Mouse (Mus musculus) megakaryocyte progenitor cell, adult 5-6 weeks (primary cell): ENCODE data around the gene Carnmt1. TPM values are rescaled to one million over a fixed set of nuclear protein-coding genes. Genes with fewer than 3 reads are reported as not detected.

Experiments used
- ATAC-seq: replicated peaks from 2 replicates; pipeline ENCODE4 v1.8.0; 2016; ENCODE audit warnings: mild to moderate bottlenecking, moderate TSS enrichment, inconsistent platforms; ENCODE audit not compliant: poor library complexity
- total RNA-seq, 2 experiments: library from RNA; stranded (forward) in 1 of 2; stranded (reverse) in 1 of 2; fragments of 157-497, 149-512 nt in 1 of 2; fragments of 200-1000 nt in 1 of 2; gene quantifications; 2 replicates each; pipeline versions ENCODE4 v1.2.3 to v1.2.4; 2015 to 2017

Gene Carnmt1
- 34.2 and 38.6 TPM in 2 replicates for total RNA-seq (2015)
- 23.2 and 30.4 TPM in 2 replicates for total RNA-seq (2017)

DNA sequence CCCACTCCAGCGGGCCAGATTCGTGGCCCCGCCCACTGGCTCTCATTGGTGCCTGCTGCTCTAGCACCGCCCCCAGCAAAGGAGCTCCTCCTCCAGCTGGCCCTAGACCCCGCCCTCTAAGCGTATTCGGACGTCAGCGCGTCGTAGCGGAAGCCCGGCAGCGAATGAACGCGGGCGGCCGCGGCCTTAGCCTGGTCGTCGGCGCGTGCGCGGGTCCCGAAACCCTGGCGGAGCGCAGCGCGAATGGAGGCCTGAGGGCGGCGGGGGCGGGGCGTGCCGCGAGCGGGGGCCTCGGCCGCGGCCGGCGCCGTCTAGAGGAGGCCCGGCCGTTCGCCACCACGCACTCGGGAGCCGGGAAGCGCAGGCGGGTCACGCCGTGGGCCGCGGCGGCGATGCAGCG lies at the start of gene Carnmt1:
Gene Carnmt1, plus strand, starts transcription at position 157 of the 400 bp plus-strand sequence.
- peak; percentile 97 for ATAC-seq

DNA sequence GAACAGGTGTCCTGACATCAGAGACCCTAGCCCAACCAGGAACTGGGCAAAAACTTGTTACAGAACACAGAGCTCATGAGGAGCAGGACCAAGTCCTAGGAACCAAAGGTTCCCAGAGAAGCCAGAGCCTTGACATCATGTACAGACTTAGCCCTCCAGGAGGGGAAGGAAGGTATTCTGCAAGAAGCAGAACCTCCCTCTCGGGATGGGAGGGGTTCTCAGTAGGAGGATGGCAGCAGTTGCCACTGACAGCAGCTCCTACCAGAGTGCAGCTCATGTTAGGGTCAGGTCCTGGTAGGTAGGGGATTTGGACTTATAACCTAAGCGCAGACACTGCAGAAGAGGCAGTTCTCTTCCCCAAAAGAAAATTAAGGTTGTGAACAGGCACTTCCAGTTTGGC lies 46.7 kb upstream of the Carnmt1 start:
- peak; percentile 49 for ATAC-seq

DNA sequence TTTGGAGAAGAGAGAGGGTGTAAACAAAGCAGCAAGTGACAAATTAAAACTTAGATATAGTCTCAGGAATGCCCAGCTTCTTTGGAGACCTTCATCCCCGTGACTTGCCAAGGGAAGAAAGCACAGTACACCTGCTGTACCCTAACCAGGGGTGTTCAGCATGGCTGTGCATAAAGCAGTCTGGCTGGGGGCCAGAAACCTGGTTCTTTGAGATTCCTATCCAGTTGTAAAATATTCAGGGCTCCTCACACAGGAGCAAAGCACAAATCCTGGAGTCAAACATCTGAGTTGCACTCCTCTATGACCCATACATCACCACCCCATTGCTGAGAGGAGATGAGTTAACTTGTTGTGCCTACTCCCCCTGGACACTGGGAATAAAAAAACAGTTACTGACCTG lies 41.0 kb upstream of the Carnmt1 start:
- no peak for ATAC-seq

DNA sequence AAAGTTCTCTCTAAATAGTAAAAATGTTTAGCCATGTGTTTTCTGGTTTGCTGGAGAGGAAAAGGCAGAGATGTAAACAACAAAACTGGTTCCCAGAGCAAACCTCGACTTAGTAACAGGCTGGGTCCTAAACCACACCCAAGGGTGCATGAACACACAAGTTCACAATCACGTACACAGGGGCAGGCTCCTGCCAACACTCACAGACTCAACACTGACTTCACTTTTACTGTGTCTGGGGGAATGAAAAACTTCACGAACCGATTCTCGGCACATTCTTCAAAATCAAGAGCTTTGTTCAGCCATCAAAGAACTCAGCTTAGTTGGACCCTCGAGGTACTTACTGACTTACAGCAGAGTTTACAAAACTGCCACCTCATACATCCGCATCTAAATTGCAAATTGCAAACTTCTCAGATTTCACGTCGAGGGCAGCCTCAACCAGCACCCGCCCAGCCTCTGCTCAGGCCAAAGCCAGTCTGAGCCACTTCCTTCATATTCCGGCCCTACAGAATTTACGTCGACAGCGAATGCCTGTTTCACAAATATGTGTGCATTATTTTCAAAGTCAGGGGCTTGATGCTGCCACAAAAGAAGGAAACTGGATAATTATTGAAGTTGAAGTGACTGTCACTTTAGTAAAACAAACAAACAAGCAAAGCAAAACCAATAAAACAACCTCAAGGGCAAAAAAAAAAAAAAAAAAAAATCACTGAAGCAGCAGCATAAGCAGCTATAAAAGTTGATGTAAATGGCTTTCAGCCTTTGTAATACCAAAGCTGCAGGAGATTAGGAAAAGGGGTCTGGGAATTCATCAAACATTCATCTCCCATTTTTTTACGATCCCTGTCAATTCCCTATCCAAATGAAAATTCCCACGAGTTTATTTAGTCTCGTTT lies 40.1 kb upstream of the Carnmt1 start:
- peak; percentile 37; the same call in 1 of the 2 replicates for ATAC-seq

DNA sequence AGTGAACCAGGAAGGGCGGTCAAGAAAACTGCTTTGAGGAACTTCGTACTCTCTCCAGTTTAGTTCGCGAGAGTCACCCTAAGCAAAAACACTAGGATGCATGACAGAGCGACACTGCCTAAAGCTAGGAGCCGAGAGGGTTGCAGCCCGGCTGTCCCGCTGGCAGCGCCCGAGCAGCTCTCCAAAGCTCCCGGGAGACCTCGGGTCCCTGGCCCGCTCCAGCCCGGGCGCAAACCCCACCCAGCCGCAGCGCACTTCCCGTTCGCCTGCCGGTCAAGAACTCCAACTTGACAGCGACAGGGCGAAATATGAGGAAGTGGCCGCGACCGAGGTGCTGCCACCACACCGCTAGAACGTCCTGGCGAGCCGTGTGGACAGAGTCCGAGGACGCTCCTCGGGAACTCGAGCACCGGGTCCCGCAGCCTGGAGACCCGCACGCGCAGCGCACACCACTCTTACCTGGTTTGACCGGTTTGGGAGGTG lies 39.4 kb upstream of the Carnmt1 start:
- ATAC-seq, result peak; percentile 74

DNA sequence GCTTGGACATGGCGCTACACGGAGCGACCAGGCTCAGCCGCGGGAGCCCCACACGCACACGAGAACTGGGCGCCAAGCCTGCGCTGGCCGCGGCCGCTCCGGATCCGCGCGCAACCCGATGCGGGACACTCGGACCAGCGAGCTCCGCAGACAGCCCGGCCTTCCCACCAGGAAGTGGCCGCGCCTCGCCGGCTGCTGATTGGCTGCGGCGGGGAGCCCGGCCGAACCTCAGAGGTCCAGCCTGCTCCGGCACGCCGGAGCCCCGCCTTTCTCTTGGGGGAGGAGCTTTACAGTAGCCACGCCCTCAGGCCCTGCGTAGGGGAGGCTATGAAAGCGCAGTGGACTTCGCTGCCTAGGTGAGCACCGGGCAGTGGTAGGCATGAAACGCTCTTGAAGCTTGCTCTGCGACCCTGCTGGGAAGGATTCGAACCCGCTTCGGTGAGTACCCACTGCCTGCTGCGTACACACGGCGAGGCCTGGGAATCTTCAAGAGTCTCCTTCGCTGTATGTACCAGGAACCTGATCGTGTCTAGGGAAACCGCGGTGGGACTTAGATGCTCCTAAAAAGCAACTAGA lies 38.8 kb upstream of the Carnmt1 start, which contains the start of the genes Ostf1 and Nmrk1:
Gene Ostf1, minus strand, starts transcription at position 180 of the 576 bp plus-strand sequence.
Gene Nmrk1, plus strand, starts transcription at position 307 of the 576 bp plus-strand sequence.
- peak; percentile 87 for ATAC-seq

DNA sequence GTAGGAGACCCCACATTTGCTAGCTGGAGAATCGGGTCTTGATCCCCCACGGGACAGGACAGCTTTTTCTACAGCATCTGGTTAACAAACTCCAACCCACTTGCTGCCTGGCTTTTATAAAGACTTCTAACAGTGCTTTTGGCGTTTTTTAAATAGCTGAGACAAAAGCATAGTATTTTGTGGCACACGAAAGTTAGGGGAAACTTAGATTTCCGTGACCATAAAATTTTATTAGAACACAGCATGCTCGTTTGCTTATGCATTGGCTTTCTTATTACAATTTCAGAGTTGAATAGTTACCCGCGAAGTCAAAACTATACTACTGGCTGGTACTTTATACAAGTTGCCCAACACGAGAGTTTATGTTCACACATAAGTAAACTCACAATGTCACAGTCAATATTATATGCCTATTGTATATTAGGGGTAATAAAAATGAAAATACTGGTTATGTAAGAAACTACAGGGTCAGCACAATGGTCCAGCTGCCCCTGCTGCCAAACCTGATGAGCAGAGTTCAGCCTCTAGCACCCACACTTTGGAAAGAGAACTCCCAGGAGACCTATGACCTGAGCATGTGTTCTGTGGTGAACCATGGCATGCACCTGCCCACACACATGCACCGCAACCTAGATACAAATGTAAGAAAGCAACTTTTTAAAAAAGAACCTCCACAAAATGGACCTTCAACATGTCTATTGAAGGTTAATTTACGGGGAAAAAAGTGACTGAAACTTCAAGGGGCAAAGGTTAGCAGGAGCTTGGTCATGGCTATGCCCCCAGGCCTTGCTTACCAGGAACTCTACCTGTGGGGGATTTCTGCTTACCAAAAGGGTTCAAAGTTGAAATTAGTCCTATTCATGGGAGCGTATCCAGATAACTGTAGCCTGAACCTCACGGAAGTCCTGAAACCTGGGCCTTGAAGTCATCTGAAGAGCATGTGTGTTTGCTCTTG lies 38.1 kb upstream of the Carnmt1 start:
- ATAC-seq, result no peak

DNA sequence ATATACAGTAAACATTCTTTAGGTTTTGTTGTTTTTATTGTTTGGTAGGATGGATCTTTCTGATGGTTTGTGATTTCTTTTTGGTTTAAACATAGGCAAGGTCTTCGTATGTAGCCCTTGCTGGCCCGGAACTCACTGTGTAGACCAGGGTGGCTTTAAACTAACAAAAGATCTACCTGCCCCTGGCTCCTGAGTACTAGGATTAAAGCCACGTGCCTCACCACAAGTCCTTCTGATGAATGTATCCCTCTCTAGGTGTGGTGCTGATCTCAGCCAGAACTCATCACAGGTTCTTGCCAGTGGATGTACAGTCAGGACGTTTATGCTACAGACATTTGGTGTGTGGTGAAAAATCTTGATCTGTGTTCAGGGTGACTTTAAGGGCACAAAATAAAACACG lies 32.6 kb upstream of the Carnmt1 start:
- no peak for ATAC-seq

DNA sequence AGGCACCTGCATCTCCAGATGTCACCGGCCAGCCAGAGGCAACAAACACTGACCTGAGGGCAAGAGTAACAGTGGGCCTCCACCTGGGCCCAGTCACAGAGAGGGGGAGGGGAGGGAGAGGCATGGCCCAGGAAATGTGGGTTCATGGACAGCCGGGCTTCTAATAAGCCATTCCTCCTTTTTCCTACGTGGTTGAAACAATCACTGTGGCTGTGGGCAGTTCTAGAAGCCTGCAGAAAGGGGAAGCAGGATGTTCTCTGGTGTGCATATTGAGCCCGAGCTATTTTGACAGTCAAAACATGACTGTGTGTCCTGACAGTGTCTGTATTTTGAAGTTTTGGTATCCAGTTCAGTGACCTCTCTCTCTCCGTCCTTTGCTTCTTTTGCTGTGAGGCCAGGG lies 31.6 kb upstream of the Carnmt1 start:
- peak; percentile 81 for ATAC-seq

DNA sequence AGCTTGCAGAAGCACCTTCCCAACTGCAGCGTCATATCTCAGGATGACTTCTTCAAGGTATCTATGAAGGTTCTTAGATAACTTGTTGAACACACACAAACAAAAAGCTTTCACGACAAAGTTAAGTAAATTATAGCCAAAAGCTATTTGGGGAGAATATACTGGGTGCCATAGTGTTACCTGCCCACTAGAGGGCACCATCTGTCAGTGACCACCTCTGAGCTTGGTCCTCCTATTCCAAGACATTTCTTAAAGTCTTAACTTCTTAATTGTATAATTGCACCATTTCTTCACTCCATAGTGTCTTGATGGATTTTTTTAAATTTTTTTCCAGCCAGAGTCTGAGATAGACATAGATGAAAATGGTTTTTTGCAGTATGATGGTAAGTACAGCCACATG lies 31.0 kb upstream of the Carnmt1 start:
- peak; percentile 43; the same call in 1 of the 2 replicates for ATAC-seq

DNA sequence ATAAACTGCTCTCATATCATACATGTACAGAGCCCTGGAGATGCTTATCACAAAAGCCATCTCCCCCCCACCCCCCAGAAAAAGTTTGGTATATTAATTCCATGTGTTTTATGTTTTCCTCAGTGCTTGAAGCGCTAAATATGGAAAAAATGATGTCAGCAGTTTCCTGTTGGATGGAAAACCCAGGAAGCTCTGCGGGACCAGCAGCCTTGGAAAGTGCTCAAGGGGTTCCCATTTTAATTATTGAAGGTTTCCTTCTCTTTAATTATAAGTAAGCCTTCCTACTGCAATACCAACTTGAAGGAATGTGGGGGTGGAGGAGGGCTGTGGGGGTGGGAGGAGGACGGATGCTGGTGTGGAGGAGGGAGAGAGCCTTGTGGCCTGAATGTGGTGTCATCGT lies 29.6 kb upstream of the Carnmt1 start:
- no peak for ATAC-seq

DNA sequence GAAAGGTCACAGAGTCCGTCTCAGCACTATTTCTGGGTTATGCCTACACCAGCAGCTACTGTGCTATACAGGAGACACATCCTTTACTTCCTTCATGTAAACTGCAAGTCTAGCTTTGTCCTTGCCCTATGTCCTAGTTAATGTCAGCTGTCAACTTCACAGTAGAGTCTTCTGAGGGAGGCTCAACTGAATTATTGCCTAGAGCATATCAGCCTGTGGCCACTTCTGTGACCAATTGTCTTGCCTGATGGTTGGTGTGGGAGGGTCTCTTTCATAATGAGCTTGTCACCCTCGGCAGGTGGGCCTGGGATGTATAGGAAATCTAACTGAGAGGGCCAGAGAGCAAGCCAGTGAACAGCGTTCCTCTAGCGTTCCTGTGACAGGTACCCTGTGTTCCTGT lies 27.2 kb upstream of the Carnmt1 start:
- no peak for ATAC-seq

DNA sequence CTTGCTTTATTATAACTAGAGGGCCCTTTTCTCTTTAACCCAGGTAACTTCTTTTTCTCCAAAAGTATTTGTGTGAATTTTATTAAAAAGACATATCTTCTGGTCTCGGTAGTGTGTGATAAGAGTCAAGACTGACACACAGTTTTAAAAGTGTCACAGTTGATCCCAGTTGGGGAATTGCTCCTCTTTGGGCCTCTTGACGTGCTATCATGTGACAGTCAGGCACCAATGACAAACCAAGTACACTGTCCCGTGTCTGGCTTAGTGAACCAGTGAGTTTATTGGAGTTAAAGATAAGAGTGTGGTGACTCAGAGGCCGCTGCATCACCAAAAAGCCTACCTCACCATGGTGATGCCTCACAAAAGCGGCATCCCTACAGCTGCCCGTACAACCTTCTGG lies 26.5 kb upstream of the Carnmt1 start:
- ATAC-seq, result peak; percentile 76

DNA sequence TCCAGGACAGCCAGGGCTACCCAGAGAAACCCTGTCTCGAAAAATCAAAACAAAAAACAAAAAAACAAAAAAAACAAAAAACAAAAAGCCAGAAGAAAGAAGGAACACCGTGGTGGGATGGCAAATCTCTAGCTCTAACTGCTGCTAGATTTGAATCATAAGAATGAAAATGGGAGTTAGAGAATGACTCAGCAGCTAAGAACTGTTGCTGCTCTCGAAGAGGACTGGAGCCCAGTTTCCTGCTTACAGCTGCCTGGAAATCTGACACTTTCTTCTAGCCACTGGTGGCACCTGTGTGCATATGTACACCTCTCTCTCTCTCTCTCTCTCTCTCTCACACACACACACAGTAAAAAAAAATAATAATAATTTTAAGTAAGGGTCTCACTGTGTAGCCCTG lies 24.2 kb upstream of the Carnmt1 start:
- ATAC-seq, result peak; percentile 32

DNA sequence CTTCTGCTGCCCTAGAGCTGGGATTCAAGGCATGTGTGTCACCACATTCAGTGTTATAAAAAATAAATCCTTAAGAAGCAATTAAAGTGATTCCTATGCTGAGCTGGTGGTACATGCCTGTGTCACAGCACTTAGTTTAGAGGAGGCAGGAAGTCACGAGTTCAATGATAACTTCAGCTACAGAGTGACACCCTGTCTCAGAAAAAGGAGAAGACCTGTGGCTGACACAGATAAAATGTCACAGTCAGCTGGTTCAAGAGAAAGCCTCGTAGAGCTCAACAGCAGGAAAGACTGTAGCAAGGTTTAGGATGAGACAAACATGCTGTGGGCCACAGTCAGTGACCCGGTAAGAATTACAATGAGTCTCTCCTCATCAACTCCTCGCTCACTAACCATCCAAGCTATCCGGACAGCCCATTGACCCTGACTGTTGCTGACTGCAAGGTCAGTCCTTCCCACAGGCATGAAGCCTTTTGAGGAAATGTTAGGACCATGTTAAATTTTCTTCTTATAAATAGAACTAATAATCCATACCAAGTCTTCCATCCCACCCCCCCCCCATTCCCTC lies 23.6 kb upstream of the Carnmt1 start:
- peak; percentile 73 for ATAC-seq

DNA sequence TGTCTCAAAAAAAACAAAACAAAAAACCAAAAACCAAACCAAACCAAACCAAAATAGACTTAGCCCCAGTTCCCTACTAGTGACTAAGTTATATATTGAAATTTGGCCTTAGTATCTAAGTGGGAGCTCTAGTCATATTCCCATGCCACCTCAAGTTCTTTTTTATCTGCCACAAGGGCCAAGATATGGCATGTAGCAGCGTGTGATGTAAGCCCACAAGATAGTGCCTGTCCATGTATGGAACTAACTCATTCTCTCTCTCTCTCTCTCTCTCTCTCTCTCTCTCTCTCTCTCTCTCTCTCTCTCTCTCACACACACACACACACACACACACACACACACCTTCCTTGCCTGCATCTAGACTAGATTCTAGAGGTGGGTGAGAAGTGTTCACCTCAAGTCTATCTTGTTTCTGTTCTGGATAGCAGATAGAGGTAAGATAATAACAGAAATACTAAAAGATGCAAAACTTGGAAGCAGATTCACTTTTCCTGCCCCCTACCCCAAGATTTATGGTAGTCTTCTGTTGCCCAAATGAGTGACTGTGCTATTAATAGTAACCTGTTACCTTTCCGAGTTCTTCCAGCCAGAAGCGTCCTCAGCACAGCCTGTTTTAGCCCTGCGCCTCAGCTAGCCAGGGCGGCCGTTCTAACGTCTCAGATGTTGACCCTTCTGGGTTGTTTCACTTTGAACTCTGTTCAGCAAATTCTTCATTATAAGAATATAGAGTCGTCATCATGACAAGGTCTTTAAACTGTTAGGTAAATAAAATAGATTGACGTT lies 22.6 kb upstream of the Carnmt1 start:
- no peak for ATAC-seq

DNA sequence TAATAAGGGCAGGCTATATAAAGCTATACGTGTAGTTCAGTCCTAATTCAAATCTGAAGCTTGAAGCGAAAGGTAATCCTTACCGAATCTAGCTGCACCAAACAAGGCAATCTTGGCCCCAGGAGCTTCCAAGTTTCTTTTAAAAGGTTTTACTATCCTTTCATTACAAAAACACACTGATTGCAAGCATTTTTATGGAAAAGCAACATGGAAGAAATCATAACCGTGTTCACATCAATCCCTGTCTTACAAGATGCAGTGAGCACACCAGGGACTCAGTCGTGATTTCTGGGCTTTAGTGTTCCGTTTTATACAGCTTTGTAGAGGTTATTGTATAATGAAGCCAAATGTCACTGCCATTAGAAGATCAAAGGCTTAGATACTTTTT lies 22.0 kb upstream of the Carnmt1 start:
- no peak for ATAC-seq

DNA sequence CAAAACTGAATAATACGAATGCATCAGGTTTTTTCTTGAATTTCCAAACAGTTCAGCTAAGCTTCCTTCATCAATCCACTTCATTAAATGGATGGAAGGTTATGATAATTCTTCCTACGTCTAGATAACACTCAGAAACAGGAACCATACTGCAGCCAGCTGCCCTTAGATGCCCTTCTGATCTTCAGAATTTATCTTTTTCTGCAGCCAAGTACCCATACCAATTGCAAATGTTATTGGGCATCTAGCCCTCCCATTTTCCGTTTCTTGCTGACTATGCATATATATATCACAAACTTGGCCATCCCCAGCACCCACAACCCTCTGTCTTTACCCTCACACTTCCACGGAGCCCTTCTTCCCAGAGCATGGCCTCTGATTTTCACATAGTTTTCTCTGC lies 20.6 kb upstream of the Carnmt1 start:
- ATAC-seq, result peak; percentile 30

DNA sequence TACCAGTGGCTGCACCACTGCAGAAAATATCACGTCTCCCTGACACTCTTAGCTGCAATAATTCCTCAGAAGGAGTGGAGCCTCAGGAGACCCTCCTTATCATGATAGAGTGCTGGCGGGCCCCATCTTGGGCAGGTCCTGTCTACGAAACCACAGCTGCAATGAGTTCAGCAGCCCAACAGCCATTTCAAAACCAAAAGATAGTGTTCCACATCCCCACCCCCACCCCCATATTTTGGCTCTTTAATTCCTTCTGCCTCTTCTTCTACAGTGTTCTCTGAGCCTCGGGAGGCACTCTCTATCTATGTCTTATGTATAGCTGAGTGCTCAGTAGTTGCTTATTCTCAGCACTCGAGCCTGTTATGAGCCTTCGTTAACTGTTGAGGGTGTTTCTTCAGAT lies 20.1 kb upstream of the Carnmt1 start:
- ATAC-seq, result peak; percentile 33

DNA sequence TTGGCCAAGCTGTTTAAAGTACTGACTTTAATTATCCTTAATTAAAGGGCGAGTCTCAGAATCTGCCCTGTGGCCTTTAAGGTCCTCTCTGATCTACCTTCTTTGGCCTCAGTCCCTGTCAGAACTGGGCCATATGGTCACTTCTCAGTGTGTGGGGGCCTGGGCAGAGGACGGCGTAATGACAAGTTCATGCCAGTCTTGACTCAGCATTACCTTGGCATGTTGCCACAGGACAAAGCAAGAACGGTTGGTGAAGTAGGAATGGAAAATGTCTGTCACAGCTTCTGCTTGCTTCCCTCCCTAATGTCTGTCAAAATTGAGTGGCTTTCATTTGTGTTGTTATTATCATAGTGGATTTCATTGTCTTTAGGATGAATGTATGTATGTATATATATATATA lies 18.0 kb upstream of the Carnmt1 start:
- peak; percentile 42; the same call in 1 of the 2 replicates for ATAC-seq
